Mouse (Mus musculus) left cerebral cortex, adult 18-20 months (tissue): Measurements from ENCODE around the gene Stat6. TPM values are rescaled to one million over a fixed set of nuclear protein-coding genes. Genes with fewer than 3 reads are reported as not detected.
A peak's percentile ranks its signal among the peaks of the same experiment; 100 is the strongest.

ENCODE experiments used
- DNase-seq, 2 experiments: peaks; one replicate each; pipeline ENCODE4 v3.0.0; 2021 to 2022; ENCODE audit warnings: low spot score in 2 of 2, mixed read lengths in 1 of 2
- long read RNA-seq, 2 experiments: library from polyadenylated mRNA; stranded (forward); transcript quantifications; one replicate each; pipeline ENCODE4 v2.0.0; 2021
- total RNA-seq, 2 experiments: library from RNA; stranded (reverse); gene quantifications; 2 replicates each; pipeline ENCODE4 v1.2.3; 2021

Stat6 gene
- total RNA-seq = 10 to 100 TPM; 15.9 to 17.8 TPM
- long read RNA-seq, experiment 1, transcript Stat6-201 (22 exons, 3,775 nt) = major isoform, 17 of 27 reads
- long read RNA-seq, experiment 1, partial matches to known transcripts = 4 of 27 reads
- long read RNA-seq, experiment 1, other reads (novel, unspliced or antisense) = 6 of 27 reads
- long read RNA-seq, experiment 2, transcript Stat6-201 (22 exons, 3,775 nt) = major isoform, 8 of 13 reads
- long read RNA-seq, experiment 2, partial matches to known transcripts = 3 of 13 reads
- long read RNA-seq, experiment 2, other reads (novel, unspliced or antisense) = 2 of 13 reads

GRCm38 (mm10) chr10:127642772-127643552 lies at the start of gene Stat6:
Gene Stat6, plus strand, starts transcription at chr10:127642986.
- no peak for DNase-seq

- DNase-seq = no peak
These were observed 48.4 kb upstream of the Stat6 start for GRCm38 (mm10) chr10:127594405-127594804.

- DNase-seq = peak; percentile 57 to 71
These were observed 47.7 kb upstream of the Stat6 start for GRCm38 (mm10) chr10:127594930-127595715.

GRCm38 (mm10) chr10:127596321-127596941 lies 46.4 kb upstream of the Stat6 start:
- peak in 1 of 2 experiments; percentile 60 for DNase-seq

GRCm38 (mm10) chr10:127597311-127597901 lies 45.4 kb upstream of the Stat6 start:
- DNase-seq = no peak

- DNase-seq = no peak
These were observed 44.2 kb upstream of the Stat6 start for GRCm38 (mm10) chr10:127598607-127599006.

- DNase-seq = no peak
These were observed 43.5 kb upstream of the Stat6 start for GRCm38 (mm10) chr10:127599252-127599651.

GRCm38 (mm10) chr10:127599779-127600541 lies 42.8 kb upstream of the Stat6 start:
- peak in 1 of 2 experiments; percentile 58 for DNase-seq

GRCm38 (mm10) chr10:127602194-127602593 lies 40.6 kb upstream of the Stat6 start:
- DNase-seq = no peak

GRCm38 (mm10) chr10:127603437-127604371 lies 39.1 kb upstream of the Stat6 start:
- DNase-seq = no peak

- DNase-seq = no peak
These were observed 38.1 kb upstream of the Stat6 start for GRCm38 (mm10) chr10:127604465-127605250.

GRCm38 (mm10) chr10:127605251-127605547 lies 37.6 kb upstream of the Stat6 start:
- no peak for DNase-seq

- no peak for DNase-seq
These were observed 37.0 kb upstream of the Stat6 start for GRCm38 (mm10) chr10:127605756-127606155.

GRCm38 (mm10) chr10:127607059-127607458 lies 35.7 kb upstream of the Stat6 start:
- no peak for DNase-seq

GRCm38 (mm10) chr10:127609415-127610065 lies 33.2 kb upstream of the Stat6 start:
- no peak for DNase-seq

- DNase-seq = no peak
These were observed 32.7 kb upstream of the Stat6 start for GRCm38 (mm10) chr10:127610066-127610415.

GRCm38 (mm10) chr10:127612079-127612775 lies 30.6 kb upstream of the Stat6 start:
- no peak for DNase-seq
